Mouse (Mus musculus) forebrain, embryonic 13.5 days (tissue): ENCODE data around the gene Tcfl5. TPM values are rescaled to one million over a fixed set of nuclear protein-coding genes. Genes with fewer than 3 reads are reported as not detected.

Experiments
- ATAC-seq: fragments of 200-750 bp; cut with Nextera tagmentation; 2 replicates; pipeline ENCODE4 v1.8.0; 2017
- H3K27ac ChIP-seq: fragments of 300-500 bp; sonication (generic); 2 replicates; pipeline ENCODE4 v1.5.1; 2015; ENCODE audit warnings: inconsistent platforms, mild to moderate bottlenecking, moderate library complexity
- H3K27me3 ChIP-seq: fragments of 300-500 bp; sonication (generic); 2 replicates; pipeline ENCODE4 v1.6.1; 2015; ENCODE audit warnings: mild to moderate bottlenecking, inconsistent platforms
- H3K36me3 ChIP-seq: fragments of 300-500 bp; sonication (generic); 2 replicates; pipeline ENCODE4 v1.6.1; 2015; ENCODE audit warnings: mild to moderate bottlenecking, inconsistent platforms; ENCODE audit not compliant: poor library complexity, severe bottlenecking
- H3K4me1 ChIP-seq: fragments of 300-500 bp; sonication (generic); 2 replicates; pipeline ENCODE4 v1.6.1; 2015; ENCODE audit warnings: inconsistent platforms
- H3K4me2 ChIP-seq: fragments of 300-500 bp; sonication (generic); 2 replicates; pipeline ENCODE4 v1.6.1; 2015; ENCODE audit warnings: inconsistent platforms, mild to moderate bottlenecking, moderate library complexity
- H3K4me3 ChIP-seq: fragments of 300-500 bp; sonication (generic); 2 replicates; pipeline ENCODE4 v1.5.1; 2015; ENCODE audit warnings: mild to moderate bottlenecking, inconsistent platforms
- H3K9ac ChIP-seq: fragments of 300-500 bp; sonication (generic); 2 replicates; pipeline ENCODE4 v1.6.1; 2015; ENCODE audit warnings: mild to moderate bottlenecking, inconsistent platforms
- H3K9me3 ChIP-seq: fragments of 300-500 bp; sonication (generic); replicated peaks from 2 replicates; pipeline ENCODE4 v1.6.1; 2016; ENCODE audit warnings: inconsistent platforms
- WGBS: fragments of 180-500 bp; shearing (Covaris S2); methylation state at CpG from one replicate; pipeline ENCODE4 v1.1.7; 2015; 5-methylcytosine and 5-hydroxymethylcytosine counted together
- polyA plus RNA-seq: library from polyadenylated mRNA; unstranded; fragments of >200 nt; fragmentation: Nextera tagmentation; extraction: Ambion mirVana; gene quantifications from 2 replicates; pipeline ENCODE4 v1.2.1, GENCODE M21; 2015

The Tcfl5 gene
- polyA plus RNA-seq, 1 experiment from 2014 or later: not detected

DNA sequence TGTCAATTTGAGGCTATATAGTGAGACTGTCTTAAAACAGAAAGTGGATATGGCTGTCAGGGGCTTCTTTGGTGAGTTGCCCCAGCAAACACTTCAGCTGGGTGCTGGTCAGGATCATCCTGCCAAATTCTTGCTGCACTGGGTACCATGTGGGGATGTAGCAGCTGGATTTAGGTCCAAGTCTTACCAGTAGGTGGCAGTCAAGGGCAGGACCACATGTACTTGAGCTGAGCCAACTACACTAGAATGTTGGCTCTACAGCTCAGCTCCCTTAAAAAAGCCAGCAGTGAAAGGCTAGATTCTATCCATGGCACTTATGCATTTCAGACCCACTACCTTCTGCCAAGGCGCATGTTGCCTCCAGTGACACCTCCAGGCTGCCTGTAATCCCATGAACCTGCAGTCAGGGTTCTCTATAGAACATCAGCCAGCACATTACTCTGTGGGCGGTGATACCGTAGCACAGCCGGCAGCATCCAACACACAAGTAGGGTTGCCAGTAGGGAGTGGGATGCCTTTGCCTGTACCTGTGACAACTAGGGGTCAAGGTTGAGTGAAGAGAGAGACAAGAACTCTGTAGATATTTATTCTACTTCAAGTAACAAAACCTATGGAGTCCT lies 15.0 kb upstream of the Tcfl5 start:
- WGBS: 75% methylated on average over 4 of the region's 4 CpGs

DNA sequence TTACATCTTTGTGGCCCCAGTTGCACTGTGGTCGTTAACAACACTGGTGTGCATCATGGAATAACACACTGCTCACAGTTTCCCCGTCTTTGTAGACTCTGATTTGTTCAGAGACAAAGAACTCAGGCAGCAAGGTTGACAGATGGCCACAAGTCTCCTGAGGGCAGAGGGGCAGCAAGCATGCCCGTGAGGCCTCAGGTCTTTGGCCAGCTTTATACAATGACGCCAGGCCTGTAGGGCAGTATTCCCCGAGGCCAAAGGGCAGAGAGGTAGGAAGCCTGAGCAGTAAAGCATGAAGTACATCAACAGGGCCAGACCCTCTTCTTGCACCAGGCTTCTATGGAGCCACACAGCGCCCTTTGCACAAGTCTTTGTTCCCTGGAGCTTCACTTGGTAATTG lies 12.6 kb upstream of the Tcfl5 start:
- H3K4me3 ChIP-seq: no peak overlapping the region
- no peak overlapping the region for H3K27ac ChIP-seq
- 0 out of 2 replicates have a peak, but pooled peaks cover under 1% of the 10 kb centered on the region for H3K36me3 ChIP-seq
- H3K4me2 ChIP-seq: no peak overlapping the region
- H3K27me3 ChIP-seq: no peaks in the 10 kb centered on the region
- no peak overlapping the region for H3K9ac ChIP-seq
- WGBS: 49% methylated on average over 6 of the region's 6 CpGs
- peaks cover 10% of the 10 kb centered on the region; the same call in 1 of the 2 replicates for H3K4me1 ChIP-seq
- ATAC-seq: no peak
- no peaks in the 10 kb centered on the region for H3K9me3 ChIP-seq

More for the DNA sequence above, 15.0 kb upstream of the Tcfl5 start:
- Histone ChIP-seq H3K27ac (no peak overlapping the region), H3K4me3 (no peak overlapping the region), H3K9ac (no peak overlapping the region), H3K4me2 (no peak overlapping the region), H3K27me3 (no peaks in the 10 kb centered on the region), H3K36me3 (peaks cover 23% of the 10 kb centered on the region), H3K4me1 (peaks cover 10% of the 10 kb centered on the region; the same call in 1 of the 2 replicates), H3K9me3 (no peaks in the 10 kb centered on the region)
- ATAC-seq: peak; percentile 76

DNA sequence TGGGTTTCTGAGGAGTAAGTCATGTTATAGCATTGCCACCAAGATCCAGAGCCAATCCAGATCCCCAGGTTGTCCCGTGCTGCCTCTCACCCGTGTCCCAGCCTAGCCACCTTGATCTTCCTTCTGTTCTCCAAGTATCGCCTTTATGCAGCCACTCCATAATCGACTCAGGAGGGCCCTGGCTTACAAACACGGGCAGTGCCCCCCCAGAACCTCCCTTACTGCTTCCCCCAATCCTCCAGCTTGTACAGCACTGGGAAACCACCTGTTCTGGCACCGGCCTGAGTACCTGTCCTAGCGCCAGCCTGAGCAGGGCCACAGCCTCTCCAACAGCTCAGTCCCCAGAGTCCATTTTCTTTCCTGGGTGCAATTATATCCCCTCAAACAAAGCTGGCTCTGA lies 12.2 kb upstream of the Tcfl5 start:
- no peaks in the 10 kb centered on the region for H3K36me3 ChIP-seq
- no peak overlapping the region for H3K27ac ChIP-seq
- H3K9ac ChIP-seq: no peak overlapping the region
- no peak for ATAC-seq
- H3K4me3 ChIP-seq: no peak overlapping the region
- 88% methylated on average over 7 of the region's 7 CpGs for WGBS
- no peaks in the 10 kb centered on the region for H3K27me3 ChIP-seq
- no peaks in the 10 kb centered on the region for H3K9me3 ChIP-seq
- H3K4me1 ChIP-seq: peaks cover 6% of the 10 kb centered on the region; the same call in 1 of the 2 replicates
- H3K4me2 ChIP-seq: no peak overlapping the region

DNA sequence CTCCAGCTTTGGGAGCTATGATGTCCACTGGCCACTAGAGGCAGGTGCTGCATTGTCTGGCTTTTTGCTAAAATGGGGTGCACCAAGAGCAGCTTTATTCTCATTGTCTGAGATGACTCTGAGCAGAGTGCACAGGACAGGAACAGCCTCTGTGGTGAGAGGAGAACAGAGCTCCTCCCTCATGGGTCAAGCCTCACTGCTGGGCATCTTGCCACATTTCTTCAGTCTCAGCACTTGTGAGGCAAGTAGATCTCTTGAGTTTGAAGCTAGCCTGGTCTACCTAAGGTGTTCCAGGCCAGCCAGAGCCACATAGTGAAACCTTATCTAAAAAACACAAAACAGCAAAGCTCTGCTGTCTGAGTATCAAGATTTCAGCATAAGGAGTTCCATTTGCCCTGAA lies 4.3 kb upstream of the Tcfl5 start:
- no peak for ATAC-seq
- H3K9me3 ChIP-seq: peaks cover 22% of the 10 kb centered on the region

DNA sequence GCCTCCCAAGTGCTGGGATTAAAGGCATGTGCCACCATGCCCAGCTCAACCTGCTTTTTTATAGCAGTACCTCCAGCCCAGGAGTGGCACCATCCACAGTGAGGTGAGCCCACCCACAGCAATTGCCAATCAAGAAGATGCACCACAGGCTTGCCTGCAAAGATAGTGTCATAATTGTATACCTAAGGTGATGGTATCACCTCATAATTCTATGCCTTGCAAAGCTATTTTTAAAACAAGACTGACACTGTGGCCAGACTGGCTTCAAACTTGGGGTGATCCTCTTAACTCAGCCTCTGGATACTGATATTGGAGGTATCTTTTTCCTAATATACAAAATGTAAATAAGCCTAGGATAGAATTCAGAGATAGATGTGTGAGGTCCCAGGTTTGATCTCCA lies 1.1 kb upstream of the Tcfl5 start:
- H3K36me3 ChIP-seq: no peaks in the 10 kb centered on the region
- H3K27ac ChIP-seq: no peak overlapping the region
- H3K4me2 ChIP-seq: no peak overlapping the region
- no peak overlapping the region for H3K4me3 ChIP-seq
- H3K9ac ChIP-seq: no peak overlapping the region
- H3K9me3 ChIP-seq: peaks cover 22% of the 10 kb centered on the region
- H3K27me3 ChIP-seq: peaks cover 65% of the 10 kb centered on the region
- peaks cover 5% of the 10 kb centered on the region; the same call in 1 of the 2 replicates for H3K4me1 ChIP-seq
- no peak for ATAC-seq

More for the DNA sequence above, 4.3 kb upstream of the Tcfl5 start:
- Histone ChIP-seq H3K4me3 (no peak overlapping the region), H3K27me3 (peaks cover 40% of the 10 kb centered on the region), H3K4me1 (peaks cover 2% of the 10 kb centered on the region; the same call in 1 of the 2 replicates), H3K4me2 (no peak overlapping the region), H3K9ac (no peak overlapping the region), H3K36me3 (no peaks in the 10 kb centered on the region), H3K27ac (no peak overlapping the region)

DNA sequence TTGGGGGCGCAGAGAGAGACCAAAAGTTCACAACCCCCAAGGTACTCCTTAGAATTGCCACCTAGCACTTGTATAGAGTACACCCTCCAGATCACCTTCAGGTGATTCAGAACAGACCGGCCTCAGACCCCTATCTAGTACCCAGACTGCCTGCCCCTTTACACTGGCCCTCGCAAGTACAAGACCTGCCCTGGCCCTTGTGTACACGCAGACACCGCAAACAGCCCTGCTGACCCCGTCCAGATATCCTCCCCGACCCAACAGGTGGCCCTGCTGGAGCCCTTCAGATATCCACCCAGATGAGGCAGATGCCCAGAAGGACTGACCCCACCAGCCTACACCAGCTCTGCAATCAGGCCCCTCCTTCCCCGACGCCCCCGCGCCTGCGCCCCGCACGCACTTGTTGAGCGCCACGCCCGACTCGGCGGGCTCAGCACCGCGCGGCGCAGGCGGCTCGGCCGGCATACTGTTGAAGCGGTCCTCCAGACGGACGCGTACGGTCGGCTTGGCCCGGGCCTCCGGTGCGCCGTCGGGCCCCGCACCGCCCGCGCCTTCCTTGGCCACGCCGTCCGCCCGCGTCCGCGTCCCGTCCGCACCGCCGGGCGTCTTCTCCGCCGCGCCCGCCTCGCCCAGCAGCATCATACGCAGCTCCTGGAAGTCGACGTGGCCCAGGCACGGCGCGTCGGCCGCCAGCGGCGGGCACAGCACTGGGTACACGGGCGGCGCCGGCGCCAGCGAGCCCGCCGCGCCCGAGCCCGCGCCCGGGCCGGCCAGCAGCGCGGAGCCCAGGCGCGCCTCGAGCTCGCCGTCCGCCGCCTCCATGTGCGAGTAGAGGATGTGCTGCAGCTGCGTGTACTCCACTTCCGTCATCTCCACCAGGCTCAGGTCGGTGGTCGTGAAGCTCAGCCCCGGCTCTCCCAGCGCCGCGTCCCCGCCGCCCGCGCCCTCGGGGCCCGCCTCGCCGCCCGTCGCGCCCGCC lies 643 bp downstream of the Tcfl5 start:
- Histone ChIP-seq H3K9ac (no peak overlapping the region), H3K4me2 (peak overlapping the region; percentile 51), H3K4me3 (peak overlapping the region; percentile 37), H3K4me1 (peaks cover 5% of the 10 kb centered on the region; the same call in 1 of the 2 replicates), H3K27ac (no peak overlapping the region), H3K36me3 (no peaks in the 10 kb centered on the region), H3K27me3 (peaks cover 65% of the 10 kb centered on the region), H3K9me3 (peaks cover 22% of the 10 kb centered on the region)
- peak; percentile 30; the same call in 1 of the 2 replicates for ATAC-seq
- WGBS: 3% methylated on average over 73 of the region's 112 CpGs

DNA sequence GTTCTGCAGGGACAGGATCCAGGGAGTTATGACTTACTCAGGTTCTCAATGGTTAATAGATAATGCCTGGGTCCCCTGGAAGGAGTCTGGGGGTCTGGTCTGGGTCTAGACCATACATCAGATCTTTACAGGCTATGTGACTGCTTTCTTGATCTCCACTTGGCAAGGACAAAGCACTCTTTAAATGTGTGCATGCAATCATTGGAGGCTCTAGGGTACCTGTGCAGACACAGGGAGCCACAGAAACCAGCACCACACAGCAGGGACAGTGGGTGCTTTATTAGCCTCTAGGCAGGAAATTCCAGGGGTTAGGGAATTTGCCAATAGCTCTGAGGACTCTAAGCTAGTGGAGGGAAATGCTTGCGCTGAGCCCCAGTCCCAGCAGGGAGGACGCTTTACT lies 30.6 kb downstream of the Tcfl5 start:
- Histone ChIP-seq H3K36me3 (no peaks in the 10 kb centered on the region), H3K9ac (no peak overlapping the region), H3K4me3 (no peak overlapping the region), H3K4me2 (no peak overlapping the region), H3K27ac (no peak overlapping the region), H3K9me3 (no peaks in the 10 kb centered on the region), H3K4me1 (no peaks in the 10 kb centered on the region), H3K27me3 (no peaks in the 10 kb centered on the region)
- ATAC-seq: no peak
- 76% methylated on average over 2 of the region's 2 CpGs for WGBS

DNA sequence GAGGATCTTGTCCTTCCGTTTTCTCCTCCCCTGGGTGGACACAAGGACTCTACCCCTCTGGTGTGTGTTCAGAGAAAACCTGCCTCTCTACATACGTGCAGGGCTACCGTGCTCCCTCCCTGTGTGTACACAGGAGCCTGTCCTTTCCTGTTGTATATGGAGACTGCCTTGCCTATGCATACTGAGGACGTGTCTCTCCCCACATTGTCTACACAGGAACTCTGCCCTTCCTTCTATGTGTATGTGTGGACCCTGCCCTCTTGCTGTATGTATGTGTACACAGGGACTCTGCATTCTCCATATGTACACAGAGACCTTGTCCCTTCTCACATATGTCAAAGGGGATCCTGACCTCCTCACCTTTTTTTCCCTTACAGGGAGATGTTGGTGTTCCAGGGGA lies 32.2 kb downstream of the Tcfl5 start:
- Histone ChIP-seq H3K27me3 (no peaks in the 10 kb centered on the region), H3K36me3 (no peaks in the 10 kb centered on the region), H3K4me1 (no peaks in the 10 kb centered on the region), H3K4me2 (no peak overlapping the region), H3K9me3 (no peaks in the 10 kb centered on the region), H3K9ac (no peak overlapping the region), H3K27ac (no peak overlapping the region), H3K4me3 (no peak overlapping the region)
- no peak for ATAC-seq
- 79% methylated on average over 4 of the region's 4 CpGs for WGBS

DNA sequence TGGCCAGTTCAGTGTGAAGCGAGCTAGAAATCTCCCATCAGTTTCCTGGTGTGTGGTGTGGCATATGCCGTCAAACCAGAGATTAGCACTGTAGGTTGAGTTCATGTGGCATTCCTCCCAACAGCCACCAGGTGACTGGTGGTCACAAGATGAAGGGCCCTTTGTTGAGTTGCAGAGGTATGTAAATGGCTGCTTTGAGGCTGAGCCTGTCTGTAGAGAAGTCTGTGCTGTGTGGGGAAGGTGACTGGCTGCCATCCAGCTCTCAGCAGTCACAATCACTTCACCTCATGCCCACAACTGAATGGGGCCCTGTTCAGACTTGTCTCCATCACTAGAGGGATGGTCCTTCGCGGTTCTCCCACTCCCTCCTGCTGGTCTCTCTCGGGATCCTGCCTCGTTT lies 37.7 kb downstream of the Tcfl5 start:
- peaks cover 14% of the 10 kb centered on the region for H3K4me1 ChIP-seq
- H3K4me2 ChIP-seq: no peak overlapping the region
- H3K27ac ChIP-seq: 0 out of 2 replicates have a peak overlapping the region, but pooled peaks have one; percentile 31
- H3K4me3 ChIP-seq: no peak overlapping the region
- no peaks in the 10 kb centered on the region for H3K9me3 ChIP-seq
- no peaks in the 10 kb centered on the region for H3K36me3 ChIP-seq
- no peaks in the 10 kb centered on the region for H3K27me3 ChIP-seq
- no peak overlapping the region for H3K9ac ChIP-seq
- WGBS: 50% methylated on average over 6 of the region's 6 CpGs
- no peak for ATAC-seq

DNA sequence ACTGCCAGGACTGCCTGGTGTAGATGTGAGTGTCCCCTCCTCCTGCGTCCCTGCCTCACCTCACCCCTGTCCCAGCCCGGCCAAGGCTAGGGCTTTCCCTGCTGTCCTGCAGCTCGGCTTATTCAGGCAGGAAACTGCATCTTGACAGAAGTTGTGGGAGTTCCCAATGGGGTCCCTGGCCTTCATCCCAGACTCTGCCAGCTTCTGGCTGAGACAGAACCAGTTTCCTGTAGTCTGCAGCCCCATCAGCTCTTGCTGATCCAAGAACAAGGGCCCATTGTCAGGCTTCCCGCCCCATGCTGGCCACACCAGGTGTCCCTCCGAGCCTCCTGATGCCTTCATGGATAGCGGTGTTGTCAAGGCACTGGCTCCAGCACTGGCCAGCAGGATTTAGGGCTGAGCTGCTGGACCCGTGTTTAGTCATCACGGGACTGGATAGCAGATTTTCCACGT lies 41.9 kb downstream of the Tcfl5 start:
- 0 out of 2 replicates have a peak overlapping the region, but pooled peaks have one; percentile 3 for H3K4me2 ChIP-seq

DNA sequence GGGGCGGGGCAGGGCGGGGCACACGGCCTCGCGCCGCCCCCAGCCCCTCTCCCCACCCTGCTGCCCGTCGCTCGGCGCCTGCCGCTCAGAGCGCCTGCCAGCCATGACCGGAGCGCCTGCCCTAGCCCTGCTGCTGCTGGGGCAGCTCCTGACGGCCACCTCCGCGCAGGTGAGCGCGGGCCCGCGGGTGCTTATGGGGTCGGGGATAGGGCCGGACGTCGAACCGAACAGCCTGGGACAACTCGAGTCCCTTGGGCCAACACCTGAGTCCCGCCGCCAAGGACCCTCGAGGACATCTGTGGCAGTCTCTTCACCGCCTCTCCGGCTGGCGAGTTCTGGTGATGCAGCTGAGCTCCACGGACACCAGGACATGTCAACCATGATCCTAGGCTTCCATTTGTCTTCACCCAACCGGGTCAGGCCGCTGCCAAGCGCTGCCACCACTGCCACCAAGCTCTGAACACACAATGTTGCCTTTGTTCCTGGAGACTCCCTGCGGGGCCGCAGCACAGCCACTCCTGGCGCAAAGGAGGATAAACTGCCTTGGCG lies 44.3 kb downstream of the Tcfl5 start:
- no peaks in the 10 kb centered on the region for H3K9me3 ChIP-seq
- H3K4me2 ChIP-seq: peak overlapping the region; percentile 70
- H3K4me1 ChIP-seq: peaks cover 25% of the 10 kb centered on the region
- no peak overlapping the region; the same call in 1 of the 2 replicates for H3K27ac ChIP-seq
- under 1% methylated on average over 32 of the region's 41 CpGs for WGBS
- ATAC-seq: peak; percentile 52; the same call in 1 of the 2 replicates
- peaks cover 27% of the 10 kb centered on the region for H3K27me3 ChIP-seq
- peak overlapping the region; percentile 43 for H3K4me3 ChIP-seq
- peaks cover 31% of the 10 kb centered on the region for H3K36me3 ChIP-seq
- peak overlapping the region; percentile 65 for H3K9ac ChIP-seq

More for the DNA sequence above, 41.9 kb downstream of the Tcfl5 start:
- peaks cover 28% of the 10 kb centered on the region for H3K4me1 ChIP-seq
- H3K36me3 ChIP-seq: peaks cover 8% of the 10 kb centered on the region
- ATAC-seq: peak; percentile 54; the same call in 1 of the 2 replicates
- H3K27me3 ChIP-seq: peaks cover 27% of the 10 kb centered on the region
- H3K9ac ChIP-seq: no peak overlapping the region; the same call in 1 of the 2 replicates
- no peak overlapping the region for H3K4me3 ChIP-seq
- H3K27ac ChIP-seq: peak overlapping the region; percentile 12; the same call in 1 of the 2 replicates
- H3K9me3 ChIP-seq: no peaks in the 10 kb centered on the region
- WGBS: 7% methylated on average over 9 of the region's 9 CpGs
